Mouse (Mus musculus) cerebellum, adult 18-20 months (tissue): Measurements from ENCODE around the gene Polr1b.

ENCODE experiments used
- DNase-seq, 2 experiments: peaks; one replicate each; pipeline ENCODE4 v3.0.0; 2021

The Polr1b gene

GRCm38 (mm10) chr2:129118061-129118460 lies 17.3 kb downstream of the Polr1b start:
- DNase-seq, result no peak

GRCm38 (mm10) chr2:129121986-129122385 lies 21.2 kb downstream of the Polr1b start:
- DNase-seq, result peak in 1 of 2 experiments; percentile 38

GRCm38 (mm10) chr2:129129412-129129929 lies 28.7 kb downstream of the Polr1b start, which contains the start of gene Chchd5:
Gene Chchd5 (plus strand): TSS chr2:129129700.
- peak; percentile 91 to 96 for DNase-seq

GRCm38 (mm10) chr2:129129987-129130545 lies 29.3 kb downstream of the Polr1b start:
- DNase-seq, result peak in 1 of 2 experiments; percentile 35

GRCm38 (mm10) chr2:129130776-129131175 lies 30.0 kb downstream of the Polr1b start:
- no peak for DNase-seq

- no peak for DNase-seq
These were observed 31.4 kb downstream of the Polr1b start for GRCm38 (mm10) chr2:129132231-129132630.

- DNase-seq, result peak in 1 of 2 experiments; percentile 57
These were observed 32.4 kb downstream of the Polr1b start for GRCm38 (mm10) chr2:129133006-129133805.

GRCm38 (mm10) chr2:129139906-129140305 lies 39.1 kb downstream of the Polr1b start:
- peak; percentile 54 to 63 for DNase-seq

- DNase-seq, result no peak
These were observed 48.0 kb downstream of the Polr1b start for GRCm38 (mm10) chr2:129148836-129149235.

- no peak for DNase-seq
These were observed 49.6 kb downstream of the Polr1b start for GRCm38 (mm10) chr2:129150386-129150785.

GRCm38 (mm10) chr2:129151111-129151510 lies 50.3 kb downstream of the Polr1b start:
- DNase-seq, result no peak

GRCm38 (mm10) chr2:129152751-129153150 lies 52.0 kb downstream of the Polr1b start:
- DNase-seq, result no peak

GRCm38 (mm10) chr2:129164815-129165214 lies 64.0 kb downstream of the Polr1b start:
- no peak for DNase-seq

GRCm38 (mm10) chr2:129166466-129167463 lies 66.0 kb downstream of the Polr1b start:
- DNase-seq, result no peak

GRCm38 (mm10) chr2:129173386-129173785 lies 72.6 kb downstream of the Polr1b start:
- DNase-seq, result no peak

- DNase-seq, result peak; percentile 59 to 62
These were observed 73.7 kb downstream of the Polr1b start for GRCm38 (mm10) chr2:129174474-129174873.

GRCm38 (mm10) chr2:129175636-129176035 lies 74.8 kb downstream of the Polr1b start:
- DNase-seq, result no peak
